ENCODE assay signal across 8 mouse cellular contexts in the genomic region with DNA sequence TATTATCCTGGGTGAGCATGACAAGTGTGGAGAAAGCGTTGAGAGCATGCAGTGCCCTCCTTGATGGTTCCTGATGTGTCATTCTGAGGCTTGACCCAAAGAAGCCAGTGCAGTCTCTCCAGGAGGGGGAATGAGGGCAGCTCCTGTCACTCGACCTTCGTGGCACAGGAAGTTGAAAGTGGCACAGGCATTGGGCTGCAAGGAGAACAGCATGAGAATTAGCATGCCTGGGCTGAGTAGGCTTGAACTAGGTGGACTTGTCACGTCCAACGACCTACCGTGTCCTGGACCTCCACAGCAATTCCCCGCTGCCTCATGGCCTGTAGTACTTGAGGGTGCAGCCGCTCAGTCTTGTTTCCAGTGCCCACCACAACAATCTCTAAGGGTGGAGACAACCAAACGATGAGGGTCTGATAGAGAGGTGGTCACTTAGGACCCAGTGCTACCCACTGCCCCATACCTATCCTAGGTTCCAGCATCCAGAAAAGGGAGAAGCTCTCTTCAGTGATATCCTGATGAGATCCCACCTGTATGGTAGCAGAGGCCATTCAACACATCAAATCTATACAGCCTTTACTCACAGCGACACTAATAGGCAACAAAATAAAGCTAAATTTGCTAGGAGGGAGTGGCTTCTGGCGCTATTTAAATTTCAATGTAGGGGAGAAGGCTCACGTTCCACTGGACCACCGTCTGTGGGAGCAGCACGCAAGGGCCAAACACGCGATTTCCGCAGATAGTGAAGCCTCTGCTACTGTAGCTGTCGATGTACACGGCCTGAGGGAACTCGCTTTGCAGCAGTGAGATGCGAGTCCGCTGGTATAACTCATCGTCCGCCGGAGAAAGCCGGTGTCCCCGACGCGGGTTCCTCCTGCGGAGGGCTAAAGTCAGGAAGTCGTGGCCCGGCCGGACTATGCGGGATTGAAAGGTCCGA. TPM values are rescaled to one million over a fixed set of nuclear protein-coding genes. Genes with fewer than 3 reads are reported as not detected.
DNase-seq lines count a peak whose midpoint lies in the region; ATAC-seq lines count a peak whose summit lies in the region.

No protein-coding gene starts in this region.

- H3K36me3 ChIP-seq in lung, embryonic 16.5 days (ENCODE audit: control insufficient read depth, insufficient read depth, low read length) = peaks cover 23% of the 10 kb centered on the region
- H3K36me3 ChIP-seq in hindbrain, embryonic 14.5 days (replicated peaks; ENCODE audit: control insufficient read depth, insufficient read depth) = peaks cover 57% of the 10 kb centered on the region
- peaks cover 49% of the 10 kb centered on the region for H3K36me3 ChIP-seq in midbrain, embryonic 12.5 days

- H3K27me3 ChIP-seq in lung, embryonic 16.5 days (ENCODE audit: control insufficient read depth, insufficient read depth, low read depth, low read length) = no peaks in the 10 kb centered on the region
- no peaks in the 10 kb centered on the region for H3K27me3 ChIP-seq in hindbrain, embryonic 14.5 days (ENCODE audit: control insufficient read depth, insufficient read depth, low read length)
- no peaks in the 10 kb centered on the region for H3K27me3 ChIP-seq in midbrain, embryonic 12.5 days

- H3K9ac ChIP-seq in lung, embryonic 16.5 days (ENCODE audit: low read length) = peak overlapping the region; percentile 87
- peak overlapping the region; percentile 91 for H3K9ac ChIP-seq in hindbrain, embryonic 14.5 days
- H3K9ac ChIP-seq in midbrain, embryonic 12.5 days (replicated peaks) = peak overlapping the region; percentile 88

- H3K4me2 ChIP-seq in lung, embryonic 16.5 days (ENCODE audit: low read depth, low read length) = peak overlapping the region; percentile 98
- H3K4me2 ChIP-seq in hindbrain, embryonic 14.5 days (replicated peaks) = peak overlapping the region; percentile 97
- peak overlapping the region; percentile 99 for H3K4me2 ChIP-seq in midbrain, embryonic 12.5 days (replicated peaks)

- DNase-seq in CD4-positive, CD25-positive, alpha-beta regulatory T cell, adult 2 months (ENCODE audit: low read depth, low spot score) = peak; percentile 16
- no peak for DNase-seq in lung, postnatal 14 days
- DNase-seq in hindbrain, embryonic 14.5 days (ENCODE audit: low spot score) = no peak
- DNase-seq in B cell, adult 2 months = no peak
- no peak for DNase-seq in thymus, postnatal 4 days

- WGBS in lung, embryonic 16.5 days = 7% methylated on average over 35 of the region's 35 CpGs
- 12% methylated on average over 35 of the region's 35 CpGs for WGBS in hindbrain, embryonic 14.5 days
- 14% methylated on average over 35 of the region's 35 CpGs for WGBS in midbrain, embryonic 12.5 days

- no peak for ATAC-seq in CD4-positive, CD25-positive, alpha-beta regulatory T cell, adult 4 months
- no peak for ATAC-seq in lung, embryonic 16.5 days (ENCODE audit: low read depth)
- no peak; the same call in 1 of the 2 replicates for ATAC-seq in hindbrain, embryonic 14.5 days (ENCODE audit: low FRiP score)
- ATAC-seq in midbrain, embryonic 12.5 days (ENCODE audit: low FRiP score, low read depth) = 0 out of 2 replicates have a peak, but pooled peaks have one; percentile 0

- peak overlapping the region; percentile 82 for H3K4me3 ChIP-seq in lung, embryonic 16.5 days (ENCODE audit: low read length)
- peak overlapping the region; percentile 79 for H3K4me3 ChIP-seq in hindbrain, embryonic 14.5 days (replicated peaks; ENCODE audit: low read length)
- peak overlapping the region; percentile 78 for H3K4me3 ChIP-seq in midbrain, embryonic 12.5 days

- peak overlapping the region; percentile 97 for H3K27ac ChIP-seq in lung, embryonic 16.5 days (ENCODE audit: low read length)
- H3K27ac ChIP-seq in hindbrain, embryonic 14.5 days = peak overlapping the region; percentile 98
- peak overlapping the region; percentile 94 for H3K27ac ChIP-seq in midbrain, embryonic 12.5 days (replicated peaks)

- H3K4me1 ChIP-seq in lung, embryonic 16.5 days (replicated peaks; ENCODE audit: control insufficient read depth, insufficient read depth, low read length) = peaks cover 32% of the 10 kb centered on the region
- peaks cover 38% of the 10 kb centered on the region for H3K4me1 ChIP-seq in hindbrain, embryonic 14.5 days (replicated peaks; ENCODE audit: control insufficient read depth, insufficient read depth, low read length)
- H3K4me1 ChIP-seq in midbrain, embryonic 12.5 days = peaks cover 47% of the 10 kb centered on the region

- H3K9me3 ChIP-seq in lung, embryonic 16.5 days (ENCODE audit: control insufficient read depth, low read length) = no peaks in the 10 kb centered on the region
- no peaks in the 10 kb centered on the region for H3K9me3 ChIP-seq in hindbrain, embryonic 14.5 days (ENCODE audit: control insufficient read depth, low read length)
- no peaks in the 10 kb centered on the region for H3K9me3 ChIP-seq in midbrain, embryonic 12.5 days

RNA-seq across cellular contexts. Expression of a gene that starts 1.1 kb away (rescaled TPM):
- polyA plus RNA-seq in CD4-positive, CD25-positive, alpha-beta regulatory T cell, adult 4 months (2017; shearing (Covaris generic)) = 10 to 100 TPM; 48.0 to 61.4 TPM
- polyA plus RNA-seq in lung, embryonic 16.5 days (2015; fragmentation: Nextera tagmentation; extraction: Ambion mirVana) = 55.8 and 60.2 TPM in 2 replicates
- 80.9 and 93.2 TPM in 2 replicates for polyA plus RNA-seq in hindbrain, embryonic 14.5 days (2014; fragmentation: Nextera tagmentation; extraction: Ambion mirVana)
- polyA plus RNA-seq in midbrain, embryonic 12.5 days (2016; fragmentation: Nextera tagmentation; extraction: Ambion mirVana) = 56.9 and 58.8 TPM in 2 replicates

RNA-seq across cellular contexts. Expression of a gene that starts 3.5 kb away (rescaled TPM):
- 10 to 100 TPM; 65.5 to 75.7 TPM for polyA plus RNA-seq in CD4-positive, CD25-positive, alpha-beta regulatory T cell, adult 4 months (2017; shearing (Covaris generic))
- 146 and 161 TPM in 2 replicates for polyA plus RNA-seq in lung, embryonic 16.5 days (2015; fragmentation: Nextera tagmentation; extraction: Ambion mirVana)
- polyA plus RNA-seq in hindbrain, embryonic 14.5 days (2014; fragmentation: Nextera tagmentation; extraction: Ambion mirVana) = 241 and 242 TPM in 2 replicates
- polyA plus RNA-seq in midbrain, embryonic 12.5 days (2016; fragmentation: Nextera tagmentation; extraction: Ambion mirVana) = 251 and 260 TPM in 2 replicates

RNA-seq across cellular contexts. Expression of a gene that starts 6.1 kb away (rescaled TPM):
- 100 to 1,000 TPM; 155 to 180 TPM for polyA plus RNA-seq in CD4-positive, CD25-positive, alpha-beta regulatory T cell, adult 4 months (2017; shearing (Covaris generic))
- polyA plus RNA-seq in lung, embryonic 16.5 days (2015; fragmentation: Nextera tagmentation; extraction: Ambion mirVana) = 148 and 149 TPM in 2 replicates
- polyA plus RNA-seq in hindbrain, embryonic 14.5 days (2014; fragmentation: Nextera tagmentation; extraction: Ambion mirVana) = 107 and 110 TPM in 2 replicates
- 133 and 143 TPM in 2 replicates for polyA plus RNA-seq in midbrain, embryonic 12.5 days (2016; fragmentation: Nextera tagmentation; extraction: Ambion mirVana)

RNA-seq across cellular contexts. Expression of a gene that starts 12.4 kb away (rescaled TPM):
- polyA plus RNA-seq in CD4-positive, CD25-positive, alpha-beta regulatory T cell, adult 4 months (2017; shearing (Covaris generic)) = 10 to 100 TPM; 29.8 to 56.5 TPM
- polyA plus RNA-seq in lung, embryonic 16.5 days (2015; fragmentation: Nextera tagmentation; extraction: Ambion mirVana) = 122 and 128 TPM in 2 replicates
- 240 and 242 TPM in 2 replicates for polyA plus RNA-seq in hindbrain, embryonic 14.5 days (2014; fragmentation: Nextera tagmentation; extraction: Ambion mirVana)
- 288 and 293 TPM in 2 replicates for polyA plus RNA-seq in midbrain, embryonic 12.5 days (2016; fragmentation: Nextera tagmentation; extraction: Ambion mirVana)

RNA-seq across cellular contexts. Expression of a gene that starts 31.3 kb away (rescaled TPM):
- 10 to 100 TPM in 1 of 2 experiments, 1 to 10 TPM in 1; 7.8 to 15.5 TPM for polyA plus RNA-seq in CD4-positive, CD25-positive, alpha-beta regulatory T cell, adult 4 months (2017; shearing (Covaris generic))
- polyA plus RNA-seq in lung, embryonic 16.5 days (2015; fragmentation: Nextera tagmentation; extraction: Ambion mirVana) = 8.0 and 8.3 TPM in 2 replicates
- 29.7 and 33.2 TPM in 2 replicates for polyA plus RNA-seq in hindbrain, embryonic 14.5 days (2014; fragmentation: Nextera tagmentation; extraction: Ambion mirVana)
- 14.7 and 16.4 TPM in 2 replicates for polyA plus RNA-seq in midbrain, embryonic 12.5 days (2016; fragmentation: Nextera tagmentation; extraction: Ambion mirVana)
